Comparison of ENCODE assay signal across 13 mouse cellular contexts in the genomic region with DNA sequence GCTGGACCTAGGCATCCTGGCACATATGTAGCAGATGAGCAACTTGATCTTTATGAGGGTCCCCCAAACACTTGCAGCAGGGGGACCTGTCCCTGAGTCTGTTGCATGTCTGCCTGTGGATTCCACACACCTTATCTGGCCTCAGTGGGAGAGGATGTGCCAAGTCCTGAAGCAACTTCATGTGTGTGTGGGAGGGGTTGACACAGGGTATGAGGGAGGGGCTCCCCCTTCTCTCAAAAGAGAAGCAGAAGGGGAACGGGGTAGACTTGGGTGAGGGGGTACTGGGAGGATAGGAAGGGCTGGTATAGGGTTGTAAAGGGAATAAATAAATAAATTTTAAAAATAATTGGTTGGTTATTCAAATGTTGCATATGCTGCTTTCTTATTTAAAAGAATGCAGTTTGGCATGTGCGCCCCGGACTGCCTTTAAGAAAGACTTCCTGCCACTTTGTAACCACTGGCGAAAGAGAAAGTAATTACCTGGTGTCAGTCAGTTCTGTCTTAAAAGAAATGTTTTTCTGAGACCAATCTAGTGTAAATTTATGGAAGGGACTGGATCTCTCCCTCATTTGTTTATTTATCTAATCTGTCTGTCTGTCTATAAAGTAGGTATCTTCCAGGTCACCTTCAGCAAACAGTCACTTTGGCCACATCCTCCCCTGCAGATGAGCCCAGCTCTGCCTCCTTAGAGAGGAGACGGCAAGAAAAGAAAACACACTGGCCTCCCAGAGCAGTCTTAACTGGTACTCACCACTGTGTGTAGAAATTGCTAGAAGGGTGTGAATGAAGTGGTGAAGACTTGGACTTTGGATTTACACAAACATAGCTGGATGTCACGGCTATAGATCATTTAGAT. TPM values are rescaled to one million over a fixed set of nuclear protein-coding genes. Genes with fewer than 3 reads are reported as not detected.
A peak's percentile ranks its signal among the peaks of the same experiment; 100 is the strongest.
DNase-seq lines count a peak whose midpoint lies in the region; ATAC-seq and TF ChIP-seq lines count a peak whose summit lies in the region.
"Had no signal": no experiment of that assay in that cellular context is flagged by ENCODE, and none has a peak within 500 bp of the region (broad histone marks: within the 10 kb centered on the region; RNA-seq: fewer than 3 reads in every experiment).

No protein-coding gene starts in this region.

- no peak overlapping the region for H3K27ac ChIP-seq in heart, embryonic 13.5 days (replicated peaks)
- no peak overlapping the region for H3K27ac ChIP-seq in heart, embryonic 12.5 days (ENCODE audit: poor library complexity, severe bottlenecking)
- no peak overlapping the region for H3K27ac ChIP-seq in CH12.LX (ENCODE audit: insufficient read depth, low read depth)
- no peak overlapping the region for H3K27ac ChIP-seq in hindbrain, embryonic 16.5 days (ENCODE audit: low read depth, low read length)

- H3K36me3 ChIP-seq in heart, embryonic 13.5 days: no peaks in the 10 kb centered on the region
- no peaks in the 10 kb centered on the region for H3K36me3 ChIP-seq in heart, embryonic 12.5 days
- H3K36me3 ChIP-seq in CH12.LX (replicated peaks in 1 of 2; ENCODE audit: control insufficient read depth in 1 of 2, insufficient read depth in 1 of 2, low read length in 1 of 2): no peaks in the 10 kb centered on the region
- no peaks in the 10 kb centered on the region for H3K36me3 ChIP-seq in megakaryocyte, embryonic 14.5 days (replicated peaks; ENCODE audit: low read length)
- H3K36me3 ChIP-seq in hindbrain, embryonic 16.5 days (ENCODE audit: control insufficient read depth, insufficient read depth, low read length): no peaks in the 10 kb centered on the region

- 0 out of 2 replicates have a peak overlapping the region, but pooled peaks have one; percentile 21 for H3K9ac ChIP-seq in heart, embryonic 13.5 days
- no peak overlapping the region for H3K9ac ChIP-seq in heart, embryonic 12.5 days
- H3K9ac ChIP-seq in CH12.LX (ENCODE audit: insufficient read depth, low read depth): peak overlapping the region; percentile 4; the same call in 1 of the 2 replicates
- no peak overlapping the region for H3K9ac ChIP-seq in hindbrain, embryonic 16.5 days (ENCODE audit: low read depth, low read length)

- dilution Hi-C loops in CH12.LX (cut with MboI; ENCODE audit: extremely low pct_ligation_motif_present, extremely low pct_unique_long_range_greater_than_20kb, low sequenced_read_pairs): no loop called here

- no peaks in the 10 kb centered on the region for H3K79me2 ChIP-seq in CH12.LX (replicated peaks; ENCODE audit: control insufficient read depth, extremely low read depth, insufficient read depth, poor library complexity, severe bottlenecking)

- peak; percentile 22; the same call in 1 of the 2 replicates for TF ChIP-seq EP300 in CH12.LX (IDR thresholded peaks at IDR 0.05; ENCODE audit: low read length)

- no peak overlapping the region for H3K4me3 ChIP-seq in heart, embryonic 13.5 days
- H3K4me3 ChIP-seq in heart, embryonic 12.5 days: no peak overlapping the region
- no peak overlapping the region for H3K4me3 ChIP-seq in CH12.LX (replicated peaks in 1 of 3; ENCODE audit: low read depth in 2 of 3, low read length in 2 of 3, poor library complexity in 1 of 3)
- H3K4me3 ChIP-seq in megakaryocyte, embryonic 14.5 days (replicated peaks): peak overlapping the region; percentile 85
- no peak overlapping the region for H3K4me3 ChIP-seq in hindbrain, embryonic 16.5 days (ENCODE audit: low read length)

- no peaks in the 10 kb centered on the region for H3K9me3 ChIP-seq in heart, embryonic 13.5 days
- no peaks in the 10 kb centered on the region for H3K9me3 ChIP-seq in heart, embryonic 12.5 days (replicated peaks)
- H3K9me3 ChIP-seq in CH12.LX (replicated peaks; ENCODE audit: low read length): no peaks in the 10 kb centered on the region
- H3K9me3 ChIP-seq in megakaryocyte, embryonic 14.5 days: no peaks in the 10 kb centered on the region
- no peaks in the 10 kb centered on the region for H3K9me3 ChIP-seq in hindbrain, embryonic 16.5 days (ENCODE audit: control insufficient read depth, low read length)

- DNase-seq in CH12.LX (ENCODE audit: extremely low read depth): peak; percentile 38
- DNase-seq in heart, adult 18-20 months: no peak
- DNase-seq in testis, postnatal 14 days (ENCODE audit: low spot score): no peak
- DNase-seq: adrenal gland, postnatal 36 days; cerebellum, adult 18-20 months; gastrocnemius, postnatal 25 days; heart, postnatal 36 days had no signal

- TF ChIP-seq RAD21 in CH12.LX (IDR thresholded peaks at IDR 0.05; ENCODE audit: low read depth, low read length): no peak

- H3K4me1 ChIP-seq in heart, embryonic 13.5 days: peaks cover 12% of the 10 kb centered on the region; the same call in 1 of the 2 replicates
- peaks cover 11% of the 10 kb centered on the region for H3K4me1 ChIP-seq in heart, embryonic 12.5 days (replicated peaks)
- H3K4me1 ChIP-seq in CH12.LX (ENCODE audit: control insufficient read depth in 1 of 2, insufficient read depth in 2 of 2): peaks cover 19 to 58% of the 10 kb centered on the region in 2 experiments
- peaks cover 50% of the 10 kb centered on the region for H3K4me1 ChIP-seq in megakaryocyte, embryonic 14.5 days
- no peaks in the 10 kb centered on the region for H3K4me1 ChIP-seq in hindbrain, embryonic 16.5 days (ENCODE audit: control insufficient read depth, insufficient read depth, low read depth, low read length)

- no peak overlapping the region for H3K4me2 ChIP-seq in heart, embryonic 13.5 days
- H3K4me2 ChIP-seq in heart, embryonic 12.5 days: no peak overlapping the region
- H3K4me2 ChIP-seq in CH12.LX (ENCODE audit: insufficient read depth, low read depth, poor library complexity, severe bottlenecking): peak overlapping the region; percentile 38
- H3K4me2 ChIP-seq in hindbrain, embryonic 16.5 days (ENCODE audit: low read length): no peak overlapping the region

- 57% methylated on average over 6 of the region's 6 CpGs for WGBS in heart, embryonic 13.5 days
- 52% methylated on average over 6 of the region's 6 CpGs for WGBS in heart, embryonic 12.5 days
- whole genome bisulfite sequencing in hindbrain, embryonic 16.5 days: 82% methylated on average over 6 of the region's 6 CpGs

- in situ Hi-C loops in CH12.LX (cut with MboI; ENCODE audit: low pct_ligation_motif_present, low pct_unique_long_range_greater_than_20kb, low sequenced_read_pairs): no loop called here

- no peak for TF ChIP-seq CTCF in CH12.LX (conservative IDR thresholded peaks at IDR 0.05 in 1 of 2, IDR thresholded peaks at IDR 0.05 in 1 of 2; ENCODE audit: low read depth in 2 of 2, low read length in 2 of 2)

- no peak for ATAC-seq in heart, embryonic 13.5 days (ENCODE audit: extremely low read depth, insufficient number of reproducible peaks, low FRiP score, low TSS enrichment)
- no peak for ATAC-seq in heart, embryonic 12.5 days (ENCODE audit: insufficient number of reproducible peaks, low FRiP score)
- peak; percentile 51 to 62 for ATAC-seq in hematopoietic stem cell, adult 5-6 weeks (replicated peaks in 1 of 2; ENCODE audit: insufficient read depth in 1 of 2, low FRiP score in 2 of 2, low TSS enrichment in 1 of 2, low read depth in 1 of 2, poor library complexity in 2 of 2, severe bottlenecking in 2 of 2)
- no peak for ATAC-seq in hindbrain, embryonic 16.5 days
- ATAC-seq: forebrain, embryonic 14.5 days had no signal

- H3K27me3 ChIP-seq in heart, embryonic 13.5 days (replicated peaks): no peaks in the 10 kb centered on the region
- H3K27me3 ChIP-seq in heart, embryonic 12.5 days (replicated peaks): no peaks in the 10 kb centered on the region
- no peaks in the 10 kb centered on the region for H3K27me3 ChIP-seq in CH12.LX (replicated peaks)
- no peaks in the 10 kb centered on the region for H3K27me3 ChIP-seq in megakaryocyte, embryonic 14.5 days (replicated peaks)
- no peaks in the 10 kb centered on the region for H3K27me3 ChIP-seq in hindbrain, embryonic 16.5 days (replicated peaks; ENCODE audit: control insufficient read depth, insufficient read depth, low read length)

- no peak for TF ChIP-seq POLR2A in CH12.LX (IDR thresholded peaks at IDR 0.05; ENCODE audit: low read depth, low read length)

TF ChIP-seq in CH12.LX, 34 proteins besides CTCF, POLR2A, EP300 and RAD21 (continues in another document):
- no peak for TF ChIP-seq E2F4 (IDR thresholded peaks at IDR 0.05; ENCODE audit: insufficient replicate concordance, low read depth, low read length)
- no peak for TF ChIP-seq ETS1 (conservative IDR thresholded peaks at IDR 0.05; ENCODE audit: low read depth, low read length)
- TF ChIP-seq JUN (IDR thresholded peaks at IDR 0.05; ENCODE audit: insufficient read depth, low read depth, low read length): peak; percentile 3; the same call in 1 of the 2 replicates
- TF ChIP-seq CHD1 (IDR thresholded peaks at IDR 0.05; ENCODE audit: low read depth, low read length): 0 out of 2 replicates have a peak, but pooled peaks have one; percentile 44
- TF ChIP-seq MYC (IDR thresholded peaks at IDR 0.05; ENCODE audit: low read depth, low read length): peak; percentile 61; the same call in 1 of the 2 replicates
- TF ChIP-seq SIN3A (IDR thresholded peaks at IDR 0.05; ENCODE audit: low read length): no peak; the same call in 1 of the 2 replicates
- no peak for TF ChIP-seq MAX (IDR thresholded peaks at IDR 0.05; ENCODE audit: low read length)
- peak; percentile 8; the same call in 1 of the 2 replicates for TF ChIP-seq IRF4 (IDR thresholded peaks at IDR 0.05; ENCODE audit: low read depth, low read length)
- 0 out of 2 replicates have a peak, but pooled peaks have one; percentile 17 for TF ChIP-seq MAFK (IDR thresholded peaks at IDR 0.05; ENCODE audit: insufficient replicate concordance, low read length)
- peak; percentile 20; the same call in 1 of the 2 replicates for TF ChIP-seq HCFC1 (IDR thresholded peaks at IDR 0.05; ENCODE audit: low read depth, low read length)
- TF ChIP-seq USF2 (conservative IDR thresholded peaks at IDR 0.05; ENCODE audit: low read depth, low read length): no peak; the same call in 1 of the 2 replicates
- 0 out of 2 replicates have a peak, but pooled peaks have one; percentile 8 for TF ChIP-seq MEF2A (IDR thresholded peaks at IDR 0.05; ENCODE audit: borderline replicate concordance, low read depth, low read length)
- TF ChIP-seq TCF12 (IDR thresholded peaks at IDR 0.05; ENCODE audit: low read depth, low read length): no peak
- peak; percentile 72 for TF ChIP-seq BHLHE40 (IDR thresholded peaks at IDR 0.05; ENCODE audit: low read depth, low read length)

RNA-seq across cellular contexts. Expression of a gene that starts 27.2 kb away (rescaled TPM):
- polyA plus RNA-seq in heart, embryonic 13.5 days (2015; fragmentation: Nextera tagmentation; extraction: Ambion mirVana): 13.7 and 13.8 TPM in 2 replicates
- 14.3 and 16.6 TPM in 2 replicates for polyA plus RNA-seq in heart, embryonic 12.5 days (2016; fragmentation: Nextera tagmentation; extraction: Ambion mirVana)
- total RNA-seq in CH12.LX (2012; rRNA removed) (256 and 271 TPM in 2 replicates), CH12.LX (2014; rRNA removed) (351 and 369 TPM in 2 replicates)
- 283 and 346 TPM in 2 replicates for polyA plus RNA-seq in CH12.LX (2012; ENCODE audit: insufficient read length, low read depth)
- 128 and 160 TPM in 2 replicates for total RNA-seq in hematopoietic stem cell, adult 5-6 weeks (2017)
- polyA plus RNA-seq in megakaryocyte, embryonic 14.5 days (2012; ENCODE audit: insufficient read depth, low replicate concordance): 20.8 and 39.8 TPM in 2 replicates
- 7.5 and 7.8 TPM in 2 replicates for polyA plus RNA-seq in hindbrain, embryonic 16.5 days (2015; fragmentation: Nextera tagmentation; extraction: Ambion mirVana)
- total RNA-seq in heart, adult 18-20 months (2021): 10 to 100 TPM; 30.7 to 33.0 TPM

Comparison
In these comparisons a context has a peak if more than half of its experiments do, and no peak if none do; other contexts are left out.
1. H3K9ac ChIP-seq: peak in heart, embryonic 13.5 days (single experiment) and CH12.LX (single experiment); none in heart, embryonic 12.5 days (single experiment) and hindbrain, embryonic 16.5 days (single experiment).
2. ATAC-seq: peak in hematopoietic stem cell, adult 5-6 weeks (2 of 2); none in heart, embryonic 13.5 days (single experiment), heart, embryonic 12.5 days (single experiment) and hindbrain, embryonic 16.5 days (single experiment).